Mouse (Mus musculus) MEL (cell line): ENCODE results near the gene Nr4a1. TPM values are rescaled to one million over a fixed set of nuclear protein-coding genes. Genes with fewer than 3 reads are reported as not detected.

Source experiments
- DNase-seq: peaks from one replicate; pipeline ENCODE4 v3.0.0; 2011; ENCODE audit warnings: low read depth, low spot score
- H3K27ac ChIP-seq: 2 replicates; pipeline ENCODE4 v1.5.1; 2012; ENCODE audit warnings: low read depth, mild to moderate bottlenecking, control low read depth, low read length, moderate library complexity; ENCODE audit not compliant: control insufficient read depth
- H3K27me3 ChIP-seq, 2 experiments: fragments of 150-350 bp in 1 of 2; sonication (generic) in 1 of 2; 2 replicates each; pipeline ENCODE4 v1.6.1; 2012; ENCODE audit warnings: low read length in 2 of 2, mild to moderate bottlenecking in 2 of 2, improper control_type of control experiment in 1 of 2, moderate library complexity in 1 of 2; ENCODE audit not compliant: insufficient read depth in 2 of 2, control insufficient read depth in 1 of 2
- H3K36me3 ChIP-seq, 2 experiments: 2 replicates each; pipeline ENCODE4 v1.6.1; 2012 to 2014; ENCODE audit warnings: low read length in 2 of 2, improper control_type of control experiment in 1 of 2, inconsistent platforms in 1 of 2, mild to moderate bottlenecking in 1 of 2; ENCODE audit not compliant: insufficient read depth in 2 of 2, control insufficient read depth in 1 of 2
- H3K4me1 ChIP-seq, 2 experiments: fragments of 150-350 bp in 1 of 2; sonication (generic) in 1 of 2; 2 replicates each; pipeline ENCODE4 v1.6.1; 2012; ENCODE audit warnings: low read length in 2 of 2, improper control_type of control experiment in 1 of 2, mild to moderate bottlenecking in 1 of 2; ENCODE audit not compliant: insufficient read depth in 2 of 2, control insufficient read depth in 1 of 2
- H3K4me3 ChIP-seq, 2 experiments: fragments of 150-350 bp in 1 of 2; sonication (generic) in 1 of 2; 2 replicates each; pipeline ENCODE4 v1.5.1; 2012; ENCODE audit warnings: low read depth in 2 of 2, low read length in 2 of 2, mild to moderate bottlenecking in 2 of 2, moderate library complexity in 2 of 2, control low read depth in 1 of 2, improper control_type of control experiment in 1 of 2; ENCODE audit not compliant: control insufficient read depth in 1 of 2, insufficient read depth in 1 of 2
- H3K79me2 ChIP-seq: 2 replicates; pipeline ENCODE4 v1.6.1; 2012; ENCODE audit warnings: mild to moderate bottlenecking, low read length, moderate library complexity; ENCODE audit not compliant: control insufficient read depth, poor library complexity, insufficient read depth
- H3K9ac ChIP-seq: 2 replicates; pipeline ENCODE4 v1.6.1; 2012; ENCODE audit warnings: low read depth, mild to moderate bottlenecking, control low read depth, low read length, moderate library complexity; ENCODE audit not compliant: control insufficient read depth, poor library complexity, severe bottlenecking
- H3K9me3 ChIP-seq: fragments of 150-350 bp; sonication (generic); replicated peaks from 2 replicates; pipeline ENCODE4 v1.6.1; 2012; ENCODE audit warnings: mild to moderate bottlenecking, low read length, improper control_type of control experiment, moderate library complexity; ENCODE audit not compliant: insufficient read depth
- BHLHE40 ChIP-seq: IDR thresholded peaks from 2 replicates; pipeline ENCODE4 v1.6.1; 2012; ENCODE audit warnings: low read depth, mild to moderate bottlenecking, inconsistent platforms, low read length, improper control_type of control experiment, borderline replicate concordance
- CHD1 ChIP-seq: IDR thresholded peaks from 2 replicates; pipeline ENCODE4 v1.6.1; 2012; ENCODE audit warnings: low read depth, mild to moderate bottlenecking, inconsistent platforms, low read length, improper control_type of control experiment
- CHD2 ChIP-seq: IDR thresholded peaks from 2 replicates; pipeline ENCODE4 v1.6.1; 2011; ENCODE audit warnings: low read length, improper control_type of control experiment
- CTCF ChIP-seq, 3 experiments: IDR thresholded peaks in 2 of 3; conservative IDR thresholded peaks in 1 of 3; 2 replicates each; pipeline ENCODE4 v1.5.1; 2011 to 2012; ENCODE audit warnings: low read length in 3 of 3, low read depth in 2 of 3, mild to moderate bottlenecking in 2 of 3, improper control_type of control experiment in 1 of 3, inconsistent platforms in 1 of 3, mixed read lengths in 1 of 3, moderate library complexity in 1 of 3; ENCODE audit not compliant: control insufficient read depth in 1 of 3, insufficient read depth in 1 of 3, poor library complexity in 1 of 3, severe bottlenecking in 1 of 3
- ETS1 ChIP-seq: IDR thresholded peaks from 2 replicates; pipeline ENCODE4 v1.6.1; 2012; ENCODE audit warnings: low read depth, mild to moderate bottlenecking, inconsistent platforms, low read length, improper control_type of control experiment, moderate library complexity
- GABPA ChIP-seq: IDR thresholded peaks from 2 replicates; pipeline ENCODE4 v1.6.1; 2012; ENCODE audit warnings: low read depth, mild to moderate bottlenecking, inconsistent platforms, low read length, improper control_type of control experiment, moderate library complexity
- GATA1 ChIP-seq: IDR thresholded peaks from 2 replicates; pipeline ENCODE4 v1.6.1; 2011; ENCODE audit warnings: low read depth, low read length, improper control_type of control experiment
- HCFC1 ChIP-seq: IDR thresholded peaks from 2 replicates; pipeline ENCODE4 v1.6.1; 2012; ENCODE audit warnings: low read depth, mild to moderate bottlenecking, inconsistent platforms, low read length, improper control_type of control experiment, moderate library complexity
- JUND ChIP-seq: IDR thresholded peaks from 2 replicates; pipeline ENCODE4 v1.6.1; 2011; ENCODE audit warnings: low read depth, mild to moderate bottlenecking, improper control_type of control experiment, low read length
- KAT2A ChIP-seq: conservative IDR thresholded peaks from 2 replicates; pipeline ENCODE4 v1.6.1; 2012; ENCODE audit warnings: low read depth, low read length, improper control_type of control experiment, inconsistent platforms
- MAFK ChIP-seq: IDR thresholded peaks from 2 replicates; pipeline ENCODE4 v1.6.1; 2011; ENCODE audit warnings: low read depth, mild to moderate bottlenecking, low read length, improper control_type of control experiment, borderline replicate concordance
- MAZ ChIP-seq: IDR thresholded peaks from 2 replicates; pipeline ENCODE4 v1.6.1; 2012; ENCODE audit warnings: low read depth, mild to moderate bottlenecking, inconsistent platforms, low read length, improper control_type of control experiment
- MEF2A ChIP-seq: IDR thresholded peaks from 2 replicates; pipeline ENCODE4 v1.6.1; 2014; ENCODE audit warnings: low read depth, mild to moderate bottlenecking, inconsistent platforms, low read length, improper control_type of control experiment; ENCODE audit not compliant: poor library complexity, insufficient replicate concordance, severe bottlenecking; ENCODE audit errors: extremely low read depth
- MXI1 ChIP-seq: IDR thresholded peaks from 2 replicates; pipeline ENCODE4 v1.6.1; 2011; ENCODE audit warnings: mild to moderate bottlenecking, low read depth, low read length, improper control_type of control experiment
- MYC ChIP-seq: IDR thresholded peaks from 2 replicates; pipeline ENCODE4 v1.6.1; 2011; ENCODE audit warnings: low read depth, mild to moderate bottlenecking, low read length, improper control_type of control experiment, moderate library complexity
- NELFE ChIP-seq: IDR thresholded peaks from 2 replicates; pipeline ENCODE4 v1.6.1; 2011; ENCODE audit warnings: low read depth, low read length, improper control_type of control experiment
- NRF1 ChIP-seq: IDR thresholded peaks from 2 replicates; pipeline ENCODE4 v1.6.1; 2014; ENCODE audit warnings: low read depth, mild to moderate bottlenecking, inconsistent platforms, low read length, improper control_type of control experiment, moderate library complexity; ENCODE audit not compliant: poor library complexity, insufficient read depth, severe bottlenecking
- POLR2AphosphoS2 ChIP-seq: IDR thresholded peaks from 2 replicates; pipeline ENCODE4 v1.6.1; 2011; ENCODE audit warnings: low read length, improper control_type of control experiment
- POLR2AphosphoS5 ChIP-seq: IDR thresholded peaks from 2 replicates; pipeline ENCODE4 v1.6.1; 2012; ENCODE audit warnings: low read depth, borderline replicate concordance, mild to moderate bottlenecking, inconsistent platforms, low read length, moderate library complexity, mixed read lengths
- SIN3A ChIP-seq: IDR thresholded peaks from 2 replicates; pipeline ENCODE4 v1.6.1; 2012; ENCODE audit warnings: low read length, improper control_type of control experiment, inconsistent platforms
- TBP ChIP-seq: IDR thresholded peaks from 2 replicates; pipeline ENCODE4 v1.8.0; 2011; ENCODE audit warnings: low read depth, low read length, improper control_type of control experiment
- UBTF ChIP-seq: IDR thresholded peaks from 2 replicates; pipeline ENCODE4 v1.6.1; 2012; ENCODE audit warnings: low read depth, mild to moderate bottlenecking, inconsistent platforms, low read length, improper control_type of control experiment, moderate library complexity, borderline replicate concordance; ENCODE audit not compliant: insufficient read depth
- USF1 ChIP-seq: IDR thresholded peaks from 2 replicates; pipeline ENCODE4 v1.6.1; 2014; ENCODE audit warnings: low read depth, mild to moderate bottlenecking, inconsistent platforms, low read length, improper control_type of control experiment, moderate library complexity
- ZC3H11A ChIP-seq: IDR thresholded peaks from 2 replicates; pipeline ENCODE4 v1.6.1; 2012; ENCODE audit warnings: low read depth, mild to moderate bottlenecking, inconsistent platforms, low read length, improper control_type of control experiment
- ZKSCAN1 ChIP-seq: IDR thresholded peaks from 2 replicates; pipeline ENCODE4 v1.6.1; 2012; ENCODE audit warnings: low read depth, mild to moderate bottlenecking, inconsistent platforms, low read length, improper control_type of control experiment, moderate library complexity
- polyA plus RNA-seq, 2 experiments: library from polyadenylated mRNA; stranded (reverse) in 1 of 2; unstranded in 1 of 2; fragments of >175 nt in 1 of 2; fragments of >200 nt in 1 of 2; gene quantifications; 2 replicates each; pipeline versions ENCODE4 v1.2.1 to v1.2.4; 2012; ENCODE audit warnings: low replicate concordance in 2 of 2, low read depth in 1 of 2; ENCODE audit not compliant: insufficient read length in 2 of 2, insufficient read depth in 1 of 2, missing spikeins in 1 of 2
- total RNA-seq: library from RNA; depleted of rRNA; stranded (reverse); fragments of 300-350 nt; gene quantifications from 2 replicates; pipeline ENCODE4 v1.2.3, GENCODE M21; 2012

The Nr4a1 gene
- total and polyA plus RNA-seq, 3 experiments = 2.0 to 12.8 TPM; not detected in 1

- TF ChIP-seq CTCF (IDR thresholded peaks at IDR 0.05 in 2 of 3, conservative IDR thresholded peaks at IDR 0.05 in 1 of 3; ENCODE audit: control insufficient read depth in 1 of 3, insufficient read depth in 1 of 3, low read depth in 2 of 3, low read length in 3 of 3, poor library complexity in 1 of 3, severe bottlenecking in 1 of 3) = no peak
- TF ChIP-seq HCFC1 = no peak
- TF ChIP-seq NRF1 = no peak
- no peak for TF ChIP-seq ETS1
- TF ChIP-seq BHLHE40 = no peak
- no peak for TF ChIP-seq GABPA
- TF ChIP-seq ZC3H11A = no peak
- no peak for TF ChIP-seq UBTF
- no peak for TF ChIP-seq MAFK
- no peak for TF ChIP-seq GATA1
- no peak for TF ChIP-seq MYC
- no peaks in the 10 kb centered on the region for H3K27me3 ChIP-seq
- H3K27ac ChIP-seq = no peak overlapping the region
- H3K36me3 ChIP-seq = peaks cover 0 to 6% of the 10 kb centered on the region in 2 experiments; a peak in 2 of 4 replicates
- no peak for DNase-seq
- H3K79me2 ChIP-seq = no peaks in the 10 kb centered on the region
- H3K4me3 ChIP-seq = no peak overlapping the region
- H3K4me1 ChIP-seq = peaks cover 5 to 12% of the 10 kb centered on the region in 2 experiments
- H3K9me3 ChIP-seq = no peaks in the 10 kb centered on the region
- H3K9ac ChIP-seq = no peak overlapping the region
These were observed 12.3 kb downstream of the Nr4a1 start for GRCm38 (mm10) chr15:101266132-101266963.

- H3K27ac ChIP-seq = no peak overlapping the region
- no peak overlapping the region for H3K4me3 ChIP-seq
- H3K79me2 ChIP-seq = no peaks in the 10 kb centered on the region
- H3K36me3 ChIP-seq = no peaks in the 10 kb centered on the region; a peak in 1 of 4 replicates
- no peak overlapping the region for H3K9ac ChIP-seq
- no peak for DNase-seq
- peaks cover 0 to 5% of the 10 kb centered on the region in 2 experiments; a peak in 1 of 4 replicates for H3K4me1 ChIP-seq
- H3K27me3 ChIP-seq = no peaks in the 10 kb centered on the region
- H3K9me3 ChIP-seq = no peaks in the 10 kb centered on the region
- TF ChIP-seq MEF2A (no peak), NRF1 (no peak), CHD1 (no peak), POLR2AphosphoS5 (no peak), USF1 (no peak), KAT2A (no peak), CTCF (IDR thresholded peaks at IDR 0.05 in 2 of 3, conservative IDR thresholded peaks at IDR 0.05 in 1 of 3; ENCODE audit: control insufficient read depth in 1 of 3, insufficient read depth in 1 of 3, low read depth in 2 of 3, low read length in 3 of 3, poor library complexity in 1 of 3, severe bottlenecking in 1 of 3) (no peak), MAZ (no peak), SIN3A (no peak), ZKSCAN1 (no peak), MAFK (no peak), POLR2AphosphoS2 (no peak), NELFE (no peak), TBP (no peak), CHD2 (no peak), JUND (no peak), ETS1 (no peak), MXI1 (no peak)
These were observed 13.3 kb downstream of the Nr4a1 start for GRCm38 (mm10) chr15:101267053-101268032.
